Mouse (Mus musculus) kidney, adult 2 months (tissue): ENCODE measurements around the gene Atrnl1.

Experiments
- CTCF ChIP-seq: fragments of 200-500 bp; conservative IDR thresholded peaks from 2 replicates; pipeline ENCODE4 v1.5.1; 2011; ENCODE audit warnings: low read depth, mild to moderate bottlenecking, control low read depth, low read length, moderate library complexity, mixed read lengths; ENCODE audit not compliant: insufficient read depth, insufficient read length
- POLR2A ChIP-seq: fragments of 200-500 bp; IDR thresholded peaks from one replicate; pipeline ENCODE4 v1.6.1; 2011; ENCODE audit warnings: low read depth, low read length, control low read depth

DNA sequence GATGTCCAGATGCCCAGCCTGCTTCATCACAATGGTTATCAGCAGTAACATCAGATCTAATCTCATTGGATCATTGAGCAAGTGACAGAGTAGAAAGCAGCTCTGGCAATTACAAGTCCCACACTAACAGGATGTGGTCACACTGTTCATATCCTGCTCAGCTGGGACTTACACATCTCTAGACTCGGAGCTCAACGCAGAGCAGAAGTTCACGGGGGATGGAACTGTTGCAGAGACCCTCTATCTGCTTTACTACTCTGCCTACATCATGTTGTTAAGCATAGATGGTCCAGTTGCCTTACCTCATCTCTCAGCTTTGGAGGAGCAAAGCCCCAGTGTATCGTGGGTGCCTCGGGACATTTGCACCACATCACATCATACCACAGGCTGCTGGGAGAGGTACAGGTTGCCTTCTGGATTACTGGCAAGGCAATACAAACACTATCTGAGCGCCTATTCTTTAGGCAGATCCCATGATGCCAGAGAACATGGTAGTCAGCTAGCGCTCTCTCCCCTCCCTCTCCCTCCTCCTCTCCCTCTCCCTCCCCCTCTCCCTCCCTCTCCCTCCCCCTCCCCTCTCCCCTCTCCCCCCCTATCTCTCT, 533.1 kb downstream of the Atrnl1 start:
- no peak for TF ChIP-seq POLR2A
- TF ChIP-seq CTCF: no peak
